Mouse (Mus musculus) cerebellum, adult 2 months (tissue): Measurements from ENCODE around the gene Spast.

ENCODE experiments used
- CTCF ChIP-seq: fragments of 200-500 bp; IDR thresholded peaks from 2 replicates; pipeline ENCODE4 v1.5.1; 2011; ENCODE audit warnings: low read depth, mild to moderate bottlenecking, control low read depth, low read length, moderate library complexity, borderline replicate concordance; ENCODE audit not compliant: insufficient read depth
- POLR2A ChIP-seq: fragments of 200-500 bp; IDR thresholded peaks from 2 replicates; pipeline ENCODE4 v1.6.1; 2011; ENCODE audit warnings: low read length, control low read depth, borderline replicate concordance; ENCODE audit not compliant: insufficient read depth

GRCm38 (mm10) chr17:74294426-74295025 is 44.3 kb upstream of the Spast start:
- no peak for TF ChIP-seq POLR2A
- no peak for TF ChIP-seq CTCF
